Mouse (Mus musculus) heart, adult 2 months (tissue): ENCODE results near the gene Col16a1.

ENCODE experiments used
- CTCF ChIP-seq: fragments of 200-600 bp; IDR thresholded peaks from 2 replicates; pipeline ENCODE4 v1.8.1; 2022; ENCODE audit warnings: antibody characterized with exemption, mild to moderate bottlenecking, moderate library complexity
- EP300 ChIP-seq: fragments of 200-500 bp; IDR thresholded peaks from 2 replicates; pipeline ENCODE4 v1.6.1; 2011; ENCODE audit warnings: low read depth, low read length, control low read depth; ENCODE audit not compliant: insufficient read depth
- POLR2A ChIP-seq: fragments of 200-500 bp; IDR thresholded peaks from 2 replicates; pipeline ENCODE4 v1.6.1; 2011; ENCODE audit warnings: mild to moderate bottlenecking, low read depth, low read length, control low read depth; ENCODE audit not compliant: insufficient read depth

DNA sequence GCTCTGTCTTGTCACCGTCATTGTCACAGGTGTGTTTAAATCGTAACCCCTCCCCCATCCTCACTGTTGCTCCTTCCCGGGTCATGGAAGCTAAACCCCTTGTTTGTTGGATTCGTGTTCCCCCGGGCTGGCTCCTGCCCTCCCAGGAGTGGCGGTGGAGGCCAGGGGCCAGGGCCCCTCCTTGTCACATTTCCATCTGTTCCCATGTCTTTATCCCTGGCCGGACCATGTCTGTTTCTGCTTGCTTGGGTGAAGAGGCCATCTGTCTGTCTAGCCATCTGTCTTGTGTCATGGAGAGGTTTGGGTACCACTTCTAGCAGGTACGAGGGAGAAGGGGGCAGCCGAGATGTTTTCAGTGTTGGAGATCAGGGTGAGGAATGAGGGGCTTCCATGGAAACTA lies 34.6 kb downstream of the Col16a1 start:
- no peak for TF ChIP-seq EP300
- TF ChIP-seq CTCF: no peak
- no peak for TF ChIP-seq POLR2A
